Mouse (Mus musculus): ENCODE results near the gene Agpat1.

GRCm38 (mm10) chr17:34572361-34572760 lies 31.7 kb upstream of the Agpat1 start:
- TF ChIP-seq CTCF (IDR thresholded peaks at IDR 0.05; ENCODE audit: extremely low read depth, insufficient read length, insufficient replicate concordance, low read depth, low read length) (no peak), POLR2A (IDR thresholded peaks at IDR 0.05; ENCODE audit: low read depth, low read length) (no peak)
